Mouse (Mus musculus) ES-Bruce4 (cell line): ENCODE results near the gene Trmt2a. TPM values are rescaled to one million over a fixed set of nuclear protein-coding genes. Genes with fewer than 3 reads are reported as not detected.
A peak's percentile ranks its signal among the peaks of the same experiment; 100 is the strongest.

Experiments used
- H3K27ac ChIP-seq: 2 replicates; pipeline ENCODE4 v1.5.1; 2012; ENCODE audit warnings: low read length, inconsistent platforms; ENCODE audit not compliant: insufficient read depth
- H3K27me3 ChIP-seq: 2 replicates; pipeline ENCODE4 v1.6.1; 2012; ENCODE audit warnings: mild to moderate bottlenecking, low read length, inconsistent platforms; ENCODE audit not compliant: control insufficient read depth, poor library complexity, insufficient read depth, severe bottlenecking
- H3K36me3 ChIP-seq: 2 replicates; pipeline ENCODE4 v1.6.1; 2012; ENCODE audit warnings: inconsistent platforms, mild to moderate bottlenecking, low read length, moderate library complexity; ENCODE audit not compliant: control insufficient read depth, poor library complexity, insufficient read depth, severe bottlenecking
- H3K4me1 ChIP-seq: one replicate; pipeline ENCODE4 v1.8.1; 2011; ENCODE audit warnings: low read length; ENCODE audit not compliant: control insufficient read depth, insufficient read depth
- H3K4me3 ChIP-seq: 2 replicates; pipeline ENCODE4 v1.5.1; 2011; ENCODE audit warnings: low read depth, mild to moderate bottlenecking, low read length
- H3K9ac ChIP-seq: 2 replicates; pipeline ENCODE4 v1.6.1; 2012; ENCODE audit warnings: low read depth, mild to moderate bottlenecking, inconsistent platforms; ENCODE audit not compliant: poor library complexity, severe bottlenecking
- H3K9me3 ChIP-seq: replicated peaks from 2 replicates; pipeline ENCODE4 v1.6.1; 2012; ENCODE audit warnings: mild to moderate bottlenecking, low read length, inconsistent platforms; ENCODE audit not compliant: control insufficient read depth, poor library complexity, insufficient read depth, severe bottlenecking
- CTCF ChIP-seq: IDR thresholded peaks from one replicate; pipeline ENCODE4 v1.8.1; 2011; ENCODE audit warnings: low read depth, low read length
- EP300 ChIP-seq: IDR thresholded peaks from 2 replicates; pipeline ENCODE4 v1.6.1; 2011; ENCODE audit warnings: low read depth, low read length; ENCODE audit not compliant: insufficient read depth
- POLR2A ChIP-seq: IDR thresholded peaks from one replicate; pipeline ENCODE4 v1.8.1; 2011; ENCODE audit warnings: low read length; ENCODE audit not compliant: insufficient read depth
- polyA plus RNA-seq: library from polyadenylated mRNA; stranded (reverse); fragments of >200 nt; gene quantifications from 2 replicates; pipeline ENCODE4 v1.2.4, GENCODE M21; 2011; ENCODE audit warnings: low read depth; ENCODE audit not compliant: missing spikeins, insufficient read depth, insufficient read length

The Trmt2a gene
- polyA plus RNA-seq, 1 experiment = 46.1 TPM

DNA sequence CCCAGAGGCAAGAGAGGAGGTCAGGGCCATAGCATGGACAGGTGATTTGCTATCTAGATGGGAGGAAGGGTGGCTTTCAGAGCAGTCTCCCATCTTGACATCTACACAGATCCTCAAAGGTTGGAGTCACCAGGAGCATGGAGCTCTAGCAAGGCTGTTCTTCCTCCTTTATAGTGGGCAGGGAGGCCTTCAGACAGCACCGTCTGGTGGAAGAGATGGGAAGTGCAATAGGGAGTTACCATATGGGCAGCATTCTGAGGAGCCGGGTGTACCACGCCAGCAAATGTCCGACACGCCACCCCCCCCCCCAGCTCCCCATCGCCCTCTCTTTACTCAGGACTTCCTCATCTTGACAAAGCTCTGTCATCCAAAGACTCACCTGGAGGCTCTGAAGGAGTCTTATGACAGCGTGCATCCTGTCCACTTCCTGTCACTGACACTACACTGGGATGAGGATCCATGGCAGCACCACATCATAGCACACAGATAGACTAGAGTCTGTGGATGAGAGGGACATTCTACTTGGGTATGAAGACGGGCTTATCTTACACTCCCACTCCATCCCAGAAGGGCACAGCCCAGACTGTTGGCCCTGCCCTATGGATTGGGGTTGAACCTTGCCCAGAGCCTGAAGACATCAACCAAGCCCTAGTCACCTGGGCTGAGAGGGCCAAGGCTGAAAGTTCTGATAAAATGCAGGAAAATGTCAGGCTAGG, 37.6 kb upstream of the Trmt2a start:
- Histone ChIP-seq H3K36me3 (no peaks in the 10 kb centered on the region), H3K27ac (no peak overlapping the region), H3K9me3 (no peaks in the 10 kb centered on the region), H3K4me1 (no peaks in the 10 kb centered on the region), H3K9ac (no peak overlapping the region), H3K4me3 (no peak overlapping the region), H3K27me3 (no peaks in the 10 kb centered on the region)
- no peak for TF ChIP-seq POLR2A
- TF ChIP-seq EP300 = no peak
- peak; percentile 84 for TF ChIP-seq CTCF

- no peak for TF ChIP-seq EP300
- TF ChIP-seq CTCF = peak; percentile 98
- no peaks in the 10 kb centered on the region for H3K9me3 ChIP-seq
- no peaks in the 10 kb centered on the region for H3K27me3 ChIP-seq
- no peaks in the 10 kb centered on the region for H3K36me3 ChIP-seq
- no peak overlapping the region for H3K9ac ChIP-seq
- H3K4me1 ChIP-seq = no peaks in the 10 kb centered on the region
- H3K4me3 ChIP-seq = no peak overlapping the region
- H3K27ac ChIP-seq = no peak overlapping the region
Observed at GRCm38 (mm10) chr16:18211417-18212171, 36.9 kb upstream of the Trmt2a start.

DNA sequence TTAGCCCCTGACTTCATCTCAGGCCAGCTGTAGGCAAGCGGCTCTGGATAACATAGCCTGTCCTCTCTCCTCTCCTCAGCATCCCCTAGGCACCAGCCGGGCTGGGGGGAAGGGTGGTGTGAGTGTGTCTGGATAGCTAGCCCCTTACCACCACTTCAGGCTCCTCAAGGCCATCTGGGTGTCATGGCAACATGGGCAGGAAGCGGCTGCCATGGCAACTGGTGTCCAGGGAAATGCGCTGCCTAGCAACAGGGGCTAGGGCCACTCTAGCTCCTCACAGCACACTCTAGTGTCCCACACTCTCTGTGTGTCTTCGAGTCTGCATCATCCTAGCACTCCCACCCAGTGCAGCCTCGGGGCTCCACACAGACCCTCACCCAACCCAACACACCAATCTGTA, 34.8 kb upstream of the Trmt2a start:
- Histone ChIP-seq H3K4me1 (no peaks in the 10 kb centered on the region), H3K4me3 (no peak overlapping the region), H3K36me3 (no peaks in the 10 kb centered on the region), H3K27ac (no peak overlapping the region), H3K27me3 (no peaks in the 10 kb centered on the region), H3K9ac (no peak overlapping the region), H3K9me3 (no peaks in the 10 kb centered on the region)
- TF ChIP-seq POLR2A (no peak), CTCF (no peak), EP300 (no peak)

GRCm38 (mm10) chr16:18214858-18215257, 33.6 kb upstream of the Trmt2a start:
- Histone ChIP-seq H3K36me3 (no peaks in the 10 kb centered on the region), H3K4me3 (no peak overlapping the region), H3K27me3 (no peaks in the 10 kb centered on the region), H3K4me1 (no peaks in the 10 kb centered on the region), H3K9me3 (no peaks in the 10 kb centered on the region), H3K9ac (no peak overlapping the region), H3K27ac (no peak overlapping the region)
- TF ChIP-seq CTCF (no peak), POLR2A (no peak), EP300 (no peak)

DNA sequence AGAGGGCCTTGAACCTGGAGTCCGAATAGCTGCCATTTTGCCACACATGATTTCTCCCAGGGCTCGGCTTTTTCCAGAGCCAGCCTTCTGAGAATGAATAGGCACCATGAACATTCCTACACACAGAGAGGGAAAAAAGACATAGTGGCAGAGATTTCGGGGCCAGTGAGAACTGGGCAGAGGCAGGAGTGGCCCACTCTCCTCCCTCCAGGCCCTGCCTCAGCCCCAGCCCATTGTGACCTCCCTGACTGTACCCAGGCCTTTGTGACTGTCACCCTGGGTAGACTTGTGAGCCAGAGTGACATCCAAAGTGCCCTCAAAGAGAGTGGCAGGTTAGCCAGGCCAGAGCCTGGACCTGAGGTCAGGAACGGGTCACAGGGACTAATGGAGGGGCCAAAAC, 30.9 kb upstream of the Trmt2a start, which contains the start of gene Ccdc188:
Ccdc188 (plus strand) TSS at position 301 of the 400 bp plus-strand sequence.
- no peaks in the 10 kb centered on the region for H3K27me3 ChIP-seq
- H3K27ac ChIP-seq = no peak within 1 kb of the TSS
- no peaks in the 10 kb centered on the region for H3K36me3 ChIP-seq
- H3K4me1 ChIP-seq = no peaks in the 10 kb centered on the region
- no peaks in the 10 kb centered on the region for H3K9me3 ChIP-seq
- H3K4me3 ChIP-seq = no peak within 1 kb of the TSS
- no peak within 1 kb of the TSS for H3K9ac ChIP-seq
- TF ChIP-seq POLR2A (no peak), EP300 (no peak), CTCF (no peak)

DNA sequence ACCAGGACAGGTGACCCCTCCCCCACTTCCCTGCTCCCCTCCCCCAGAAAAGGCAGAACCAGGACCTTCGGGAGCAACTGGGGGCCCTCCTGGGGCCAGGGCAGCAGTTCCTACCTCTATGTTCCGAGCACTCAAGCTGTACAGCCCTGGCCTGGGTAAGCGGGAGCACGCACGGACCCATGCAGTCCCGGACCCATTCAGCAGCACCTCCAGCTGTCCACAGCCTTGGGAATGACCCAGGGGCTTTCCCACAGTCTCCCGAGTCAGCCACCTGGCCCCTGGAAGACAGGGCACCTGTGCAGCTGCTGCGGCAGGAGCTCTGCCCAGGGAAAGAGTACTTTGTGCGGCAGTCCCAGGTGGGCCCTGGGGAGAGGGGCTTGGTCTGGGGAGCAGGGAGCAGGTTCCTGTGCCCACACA, 29.9 kb upstream of the Trmt2a start:
- Histone ChIP-seq H3K9me3 (no peaks in the 10 kb centered on the region), H3K27me3 (no peaks in the 10 kb centered on the region), H3K4me1 (no peaks in the 10 kb centered on the region), H3K27ac (no peak overlapping the region), H3K9ac (no peak overlapping the region), H3K36me3 (no peaks in the 10 kb centered on the region), H3K4me3 (no peak overlapping the region)
- no peak for TF ChIP-seq EP300
- no peak for TF ChIP-seq POLR2A
- TF ChIP-seq CTCF = no peak
